Mouse (Mus musculus) c-Kit-positive CD71-positive TER-119-positive erythroid progenitor cells, embryonic 14.5 days (primary cell): ENCODE measurements around the gene Cd247.

Experiments used
- DNase-seq: peaks from one replicate; pipeline ENCODE4 v3.0.0-alpha.2; 2013; ENCODE audit warnings: low spot score

Cd247 gene

GRCm38 (mm10) chr1:165819147-165819546, 30.7 kb downstream of the Cd247 start:
- DNase-seq = no peak

GRCm38 (mm10) chr1:165822031-165822430, 33.5 kb downstream of the Cd247 start:
- no peak for DNase-seq

GRCm38 (mm10) chr1:165828173-165828572, 39.7 kb downstream of the Cd247 start:
- DNase-seq = no peak

GRCm38 (mm10) chr1:165828615-165829014, 40.1 kb downstream of the Cd247 start:
- no peak for DNase-seq

- no peak for DNase-seq
Measured at GRCm38 (mm10) chr1:165829890-165830289, 41.4 kb downstream of the Cd247 start.

GRCm38 (mm10) chr1:165833244-165833643, 44.8 kb downstream of the Cd247 start:
- no peak for DNase-seq

GRCm38 (mm10) chr1:165833910-165834632, 45.6 kb downstream of the Cd247 start:
- DNase-seq = no peak

GRCm38 (mm10) chr1:165834633-165834975, 46.1 kb downstream of the Cd247 start:
- DNase-seq = no peak

GRCm38 (mm10) chr1:165836461-165836860, 48.0 kb downstream of the Cd247 start:
- no peak for DNase-seq

- DNase-seq = no peak
Measured at GRCm38 (mm10) chr1:165837546-165837945, 49.1 kb downstream of the Cd247 start.

- DNase-seq = no peak
Measured at GRCm38 (mm10) chr1:165839201-165839600, 50.7 kb downstream of the Cd247 start.

- DNase-seq = no peak
Measured at GRCm38 (mm10) chr1:165840548-165841230, 52.2 kb downstream of the Cd247 start.

- no peak for DNase-seq
Measured at GRCm38 (mm10) chr1:165842170-165842569, 53.7 kb downstream of the Cd247 start.

GRCm38 (mm10) chr1:165843586-165843985, 55.1 kb downstream of the Cd247 start:
- no peak for DNase-seq

GRCm38 (mm10) chr1:165844466-165844951, 56.0 kb downstream of the Cd247 start:
- DNase-seq = no peak

- DNase-seq = peak; percentile 22
Measured at GRCm38 (mm10) chr1:165844956-165845355, 56.5 kb downstream of the Cd247 start.

- DNase-seq = no peak
Measured at GRCm38 (mm10) chr1:165845366-165845765, 56.9 kb downstream of the Cd247 start.

- DNase-seq = no peak
Measured at GRCm38 (mm10) chr1:165848417-165848816, 59.9 kb downstream of the Cd247 start.

GRCm38 (mm10) chr1:165848881-165849280, 60.4 kb downstream of the Cd247 start:
- DNase-seq = no peak

- DNase-seq = no peak
Measured at GRCm38 (mm10) chr1:165849458-165850445, 61.3 kb downstream of the Cd247 start.

GRCm38 (mm10) chr1:165852131-165852530, 63.6 kb downstream of the Cd247 start:
- no peak for DNase-seq

GRCm38 (mm10) chr1:165853131-165853721, 64.7 kb downstream of the Cd247 start:
- DNase-seq = no peak
